Mouse (Mus musculus) cerebellum, adult 11-12 months (tissue): ENCODE measurements around the gene Cfap77.

Experiments used
- DNase-seq: peaks from one replicate; pipeline ENCODE4 v3.0.0; 2022

Cfap77 gene

DNA sequence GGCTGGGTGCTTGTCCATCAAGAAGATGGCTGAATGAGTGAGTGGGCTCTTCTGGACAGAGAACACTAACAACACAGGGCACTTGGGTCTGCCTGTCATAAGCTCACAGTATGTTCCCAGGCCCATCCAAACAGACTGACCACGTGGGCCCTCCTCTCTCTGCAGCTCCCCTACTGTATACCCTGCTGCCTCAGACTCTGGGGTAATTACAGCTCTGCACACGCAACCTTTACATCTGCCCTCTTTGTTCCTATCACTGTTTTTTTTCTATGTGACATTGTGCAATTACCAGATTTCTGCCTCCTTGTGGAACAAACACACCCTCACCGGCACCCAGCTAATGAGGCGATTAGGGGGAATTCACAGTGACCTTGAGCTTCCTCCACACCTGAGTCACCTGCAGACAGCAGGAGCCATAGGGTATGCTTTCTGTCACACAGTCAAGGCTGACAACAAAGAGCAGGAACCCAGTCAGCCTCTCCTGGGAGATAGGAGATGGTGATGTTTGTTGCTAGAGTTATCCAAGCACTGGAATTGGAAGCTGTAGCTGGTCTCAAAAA lies 157.4 kb downstream of the Cfap77 start:
- DNase-seq: no peak

DNA sequence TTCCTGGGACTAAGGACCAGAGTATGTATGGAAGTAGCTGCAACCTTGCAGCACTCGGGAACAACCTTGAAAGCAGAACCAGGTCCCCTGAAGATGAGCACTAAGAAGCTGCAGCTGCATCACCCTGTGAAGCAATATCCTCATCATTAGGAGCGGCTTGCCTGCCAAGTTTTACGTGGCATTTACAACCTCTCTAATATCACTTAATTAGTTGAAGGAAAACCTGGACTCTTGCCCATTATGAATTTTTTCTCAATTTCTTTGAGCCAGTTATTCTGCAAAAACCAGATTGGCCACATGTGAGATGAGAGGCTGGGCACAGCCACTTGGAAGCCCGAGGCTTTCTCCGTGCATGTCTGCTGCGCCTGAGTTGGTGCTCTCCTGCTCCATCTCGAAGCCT lies 159.0 kb downstream of the Cfap77 start:
- DNase-seq: no peak

DNA sequence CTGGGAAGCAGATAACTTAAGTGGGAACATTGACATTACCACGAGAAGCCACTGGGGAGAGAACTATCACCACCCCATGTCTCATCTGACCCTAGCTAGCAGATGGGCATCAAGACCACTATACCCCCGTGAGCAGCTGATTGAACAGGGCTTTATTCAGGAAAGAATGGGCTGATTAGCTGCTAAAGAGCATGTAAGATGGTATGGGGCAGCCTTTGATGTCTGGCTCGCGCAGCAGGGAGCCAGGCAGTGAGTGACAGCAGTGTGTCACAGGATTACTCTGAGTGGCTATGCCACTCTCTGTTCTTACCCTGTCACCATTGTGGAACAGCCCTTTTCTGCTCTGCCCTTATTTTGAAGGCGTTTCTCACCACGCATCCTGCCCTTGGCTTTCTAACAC lies 161.3 kb downstream of the Cfap77 start:
- no peak for DNase-seq

DNA sequence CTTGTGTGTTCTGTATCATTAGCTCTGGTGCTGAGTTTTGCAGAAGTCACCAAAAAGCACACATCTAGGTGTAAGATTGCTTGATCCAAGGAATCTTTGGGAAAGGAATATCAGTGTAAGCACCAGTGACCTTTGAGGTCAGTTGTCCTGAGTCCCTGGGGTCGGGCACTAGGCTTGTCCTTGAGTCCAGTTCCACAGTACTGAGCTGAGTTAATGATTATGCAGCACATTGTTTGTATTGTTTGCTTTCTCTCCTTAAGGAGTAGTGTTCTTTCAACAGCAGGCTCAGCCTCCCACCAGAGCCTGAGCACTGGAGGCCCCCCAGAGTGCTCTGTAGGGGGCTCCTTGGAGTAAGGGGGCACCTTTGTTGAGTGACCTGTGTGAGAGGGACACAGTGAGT lies 162.1 kb downstream of the Cfap77 start:
- no peak for DNase-seq

DNA sequence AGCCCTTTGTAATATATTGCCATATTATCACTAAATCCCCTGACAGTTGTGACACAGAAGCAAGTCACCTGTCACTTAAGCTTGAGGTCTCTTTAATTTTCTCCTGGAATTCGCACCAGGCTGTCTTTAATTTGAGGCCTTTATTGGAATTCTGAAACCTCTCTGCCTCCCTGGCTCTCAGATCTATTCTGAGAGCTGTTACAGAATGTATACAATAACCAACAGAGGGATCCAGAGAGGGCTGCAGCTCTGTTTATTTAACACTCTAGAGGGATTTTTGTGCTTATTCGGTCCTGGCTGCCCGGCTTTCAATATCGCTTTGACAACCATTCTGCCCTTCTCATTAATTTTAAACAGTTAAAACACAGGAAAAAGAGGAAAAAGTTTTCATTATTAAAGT lies 170.0 kb downstream of the Cfap77 start:
- no peak for DNase-seq

DNA sequence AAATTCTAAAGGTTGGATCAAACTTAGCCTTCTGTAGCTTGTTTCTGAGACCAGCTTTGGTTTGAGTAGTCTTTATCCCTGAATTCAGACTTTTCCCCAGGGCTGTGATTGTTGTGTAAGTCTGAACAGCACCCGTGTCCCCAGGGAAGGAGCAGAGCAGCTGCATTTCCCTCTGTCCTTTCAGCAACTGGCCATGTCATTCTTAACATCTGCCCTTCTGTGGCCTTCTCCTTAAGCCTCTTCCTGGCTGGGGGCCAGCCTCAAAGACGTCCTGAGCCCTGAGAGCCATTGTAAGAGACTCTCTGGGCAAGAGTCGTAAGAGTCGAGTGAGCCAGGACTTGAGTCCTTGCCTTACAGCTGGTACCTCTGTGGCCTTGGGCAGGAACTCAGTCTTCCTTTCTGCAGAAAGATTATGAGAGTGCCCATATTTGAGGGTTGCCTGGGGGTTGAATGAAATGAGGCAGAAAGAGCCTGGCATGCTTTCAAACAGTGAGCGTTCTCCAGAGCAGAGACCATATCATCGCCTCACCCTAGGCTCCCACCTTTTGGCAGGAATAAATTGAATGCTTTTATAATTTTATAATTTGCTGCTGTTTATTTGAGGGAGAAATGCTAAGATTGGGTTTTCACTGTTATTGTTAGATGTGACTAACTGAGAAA lies 171.9 kb downstream of the Cfap77 start:
- DNase-seq: no peak

DNA sequence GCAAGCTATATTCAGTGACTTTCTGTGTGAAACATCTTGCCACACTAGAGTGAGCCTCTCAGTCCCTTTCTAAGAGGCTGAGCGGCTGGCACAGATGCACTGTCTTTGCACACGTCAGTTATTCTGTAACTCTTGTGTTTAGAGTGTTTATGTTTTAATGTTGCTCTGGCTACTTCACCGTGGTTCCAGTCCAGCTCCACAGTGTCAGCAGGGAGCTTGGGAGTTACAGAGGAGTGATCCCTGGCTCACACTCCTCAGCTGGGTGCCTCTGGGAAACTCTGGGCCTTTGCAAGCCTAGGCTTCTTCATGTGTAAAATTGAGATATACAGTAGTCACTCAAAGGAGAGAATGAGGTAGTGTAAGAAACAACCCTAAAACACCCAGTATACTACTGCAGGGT lies 172.8 kb downstream of the Cfap77 start:
- no peak for DNase-seq

DNA sequence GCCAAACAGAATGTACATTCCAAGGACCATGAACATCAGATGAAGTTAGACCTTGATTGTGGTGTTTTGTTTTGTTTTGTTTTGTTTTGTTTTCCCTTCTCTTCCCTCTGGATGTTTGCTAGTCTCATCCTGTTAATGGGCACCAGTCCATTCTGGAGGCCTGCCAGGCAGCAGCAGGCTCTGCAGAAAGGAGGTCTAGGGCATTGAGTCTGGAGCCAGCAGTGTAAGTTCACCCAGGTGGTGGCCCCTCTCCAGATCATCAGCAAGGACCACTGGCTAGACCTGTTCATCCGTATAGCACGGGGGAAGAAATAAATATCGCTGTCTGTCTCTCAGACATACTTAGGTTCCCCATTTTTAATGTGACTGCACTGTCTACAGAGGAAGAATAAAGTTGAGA lies 173.6 kb downstream of the Cfap77 start:
- no peak for DNase-seq
